Mouse (Mus musculus) embryonic facial prominence, embryonic 12.5 days (tissue): ENCODE data around the gene Olfr555. TPM values are rescaled to one million over a fixed set of nuclear protein-coding genes. Genes with fewer than 3 reads are reported as not detected.
"Not testable (repeated sequence)": the region's sequence is repeated elsewhere in the genome, so short reads cannot be mapped to it uniquely, and the experiment has no call there.

Source experiments
- ATAC-seq: fragments of 200-750 bp; cut with Nextera tagmentation; 2 replicates; pipeline ENCODE4 v1.8.0; 2017; ENCODE audit not compliant: insufficient number of reproducible peaks, insufficient read depth, low FRiP score, low TSS enrichment
- H3K27ac ChIP-seq: fragments of 300-500 bp; sonication (generic); 2 replicates; pipeline ENCODE4 v1.5.1; 2016; ENCODE audit warnings: mild to moderate bottlenecking
- H3K27me3 ChIP-seq: fragments of 300-500 bp; sonication (generic); 2 replicates; pipeline ENCODE4 v1.6.1; 2016; ENCODE audit warnings: mild to moderate bottlenecking, moderate library complexity
- H3K36me3 ChIP-seq: fragments of 300-500 bp; sonication (generic); 2 replicates; pipeline ENCODE4 v1.6.1; 2016; ENCODE audit warnings: mild to moderate bottlenecking
- H3K4me1 ChIP-seq: fragments of 300-500 bp; sonication (generic); 2 replicates; pipeline ENCODE4 v1.6.1; 2016
- H3K4me2 ChIP-seq: fragments of 300-500 bp; sonication (generic); replicated peaks from 2 replicates; pipeline ENCODE4 v1.6.1; 2016; ENCODE audit warnings: mild to moderate bottlenecking, moderate library complexity
- H3K4me3 ChIP-seq: fragments of 300-500 bp; sonication (generic); 2 replicates; pipeline ENCODE4 v1.5.1; 2016; ENCODE audit warnings: mild to moderate bottlenecking
- H3K9ac ChIP-seq: fragments of 300-500 bp; sonication (generic); 2 replicates; pipeline ENCODE4 v1.6.1; 2016; ENCODE audit warnings: mild to moderate bottlenecking, moderate library complexity
- H3K9me3 ChIP-seq: fragments of 300-500 bp; sonication (generic); 2 replicates; pipeline ENCODE4 v1.6.1; 2016; ENCODE audit warnings: mild to moderate bottlenecking, moderate library complexity
- WGBS: fragments of 180-500 bp; shearing (Covaris S2); methylation state at CpG from one replicate; pipeline ENCODE4 v1.1.7; 2016; 5-methylcytosine and 5-hydroxymethylcytosine counted together
- polyA plus RNA-seq: library from polyadenylated mRNA; unstranded; fragments of >200 nt; fragmentation: Nextera tagmentation; extraction: Ambion mirVana; gene quantifications from 2 replicates; pipeline ENCODE4 v1.2.1, GENCODE M21; 2016

Gene Olfr555
- not detected in 2 replicates for polyA plus RNA-seq

DNA sequence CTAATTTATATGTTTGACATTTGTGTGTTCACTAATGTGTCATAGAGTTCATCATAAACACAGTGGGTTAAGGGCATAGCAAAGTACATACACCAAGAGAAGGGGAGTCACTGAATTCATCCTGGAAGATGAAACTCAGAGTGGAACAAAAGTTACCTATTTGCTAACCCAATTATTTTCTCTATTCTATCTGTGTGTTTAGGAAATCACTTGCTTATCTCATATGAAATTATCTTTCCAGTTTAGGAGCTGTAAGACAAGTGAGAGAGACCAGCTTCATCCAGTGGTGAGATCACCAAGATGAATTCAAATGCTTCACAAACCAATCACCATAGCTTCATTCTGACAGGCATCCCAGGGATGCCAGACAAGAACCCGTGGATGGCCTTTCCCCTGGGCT lies at the start of gene Olfr555:
Gene Olfr555, plus strand, starts transcription at position 301 of the 400 bp plus-strand sequence.
- WGBS: 71% methylated on average over 1 of the region's 1 CpGs
- Histone ChIP-seq H3K27ac (no peak within 1 kb of the TSS), H3K36me3 (no peaks in the 10 kb centered on the region), H3K9me3 (no peaks in the 10 kb centered on the region), H3K9ac (no peak within 1 kb of the TSS), H3K4me1 (no peaks in the 10 kb centered on the region), H3K27me3 (no peaks in the 10 kb centered on the region), H3K4me3 (no peak within 1 kb of the TSS), H3K4me2 (no peak within 1 kb of the TSS)
- ATAC-seq: no peak

DNA sequence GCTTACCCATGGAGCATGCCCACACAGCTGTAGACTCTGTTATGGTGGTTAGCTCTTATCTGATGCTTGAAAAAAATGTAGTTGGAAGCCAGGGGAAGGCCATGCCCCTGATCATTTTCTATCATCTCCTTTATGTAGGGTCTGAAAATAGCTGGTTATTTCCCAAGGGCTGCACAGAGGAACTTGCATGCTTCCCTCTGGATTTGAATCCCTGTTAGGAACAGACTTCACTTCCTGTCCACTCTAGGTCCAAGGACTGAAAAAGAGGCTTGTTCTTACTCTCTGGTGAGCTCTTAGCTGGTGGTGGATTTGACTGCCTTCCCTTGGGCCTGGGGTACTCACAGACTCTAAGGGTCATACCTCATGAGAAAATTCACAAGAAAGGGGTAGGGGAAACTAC lies 40.5 kb upstream of the Olfr555 start, which contains the start of gene Olfr553:
Gene Olfr553, minus strand, starts transcription at position 101 of the 400 bp plus-strand sequence.
- ATAC-seq: no peak
- no peaks in the 10 kb centered on the region for H3K36me3 ChIP-seq
- H3K27me3 ChIP-seq: no peaks in the 10 kb centered on the region

DNA sequence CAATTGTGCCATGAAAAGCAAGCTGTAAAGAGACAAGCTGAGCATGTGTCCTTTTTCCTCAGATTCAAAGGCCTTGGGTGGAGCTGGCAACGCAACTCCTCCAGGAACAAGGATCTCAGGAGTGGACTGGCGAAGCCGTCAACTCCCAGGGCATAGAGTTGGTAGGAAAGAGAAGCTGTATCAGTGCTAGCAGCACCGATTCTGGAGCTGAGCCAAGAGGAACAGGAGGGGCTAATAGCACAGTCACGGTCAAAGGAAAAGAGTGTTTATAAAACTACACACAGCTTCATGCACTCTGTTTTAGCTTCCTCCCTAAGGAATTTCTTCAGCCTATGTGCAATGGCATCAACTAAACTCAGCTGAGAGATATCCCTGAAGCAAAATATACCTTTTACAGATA lies 39.0 kb upstream of the Olfr555 start:
- H3K9me3 ChIP-seq: no peaks in the 10 kb centered on the region
- no peak overlapping the region for H3K27ac ChIP-seq
- H3K4me1 ChIP-seq: no peaks in the 10 kb centered on the region
- H3K4me3 ChIP-seq: no peak overlapping the region
- no peak for ATAC-seq
- WGBS: 62% methylated on average over 5 of the region's 5 CpGs
- H3K4me2 ChIP-seq: no peak overlapping the region
- no peaks in the 10 kb centered on the region for H3K27me3 ChIP-seq
- no peaks in the 10 kb centered on the region for H3K36me3 ChIP-seq
- no peak overlapping the region for H3K9ac ChIP-seq

More for the DNA sequence above, 40.5 kb upstream of the Olfr555 start, which contains the start of gene Olfr553:
- Histone ChIP-seq H3K4me3 (no peak within 1 kb of the TSS), H3K4me2 (no peak within 1 kb of the TSS), H3K4me1 (no peaks in the 10 kb centered on the region), H3K27ac (no peak within 1 kb of the TSS), H3K9me3 (no peaks in the 10 kb centered on the region), H3K9ac (no peak within 1 kb of the TSS)

DNA sequence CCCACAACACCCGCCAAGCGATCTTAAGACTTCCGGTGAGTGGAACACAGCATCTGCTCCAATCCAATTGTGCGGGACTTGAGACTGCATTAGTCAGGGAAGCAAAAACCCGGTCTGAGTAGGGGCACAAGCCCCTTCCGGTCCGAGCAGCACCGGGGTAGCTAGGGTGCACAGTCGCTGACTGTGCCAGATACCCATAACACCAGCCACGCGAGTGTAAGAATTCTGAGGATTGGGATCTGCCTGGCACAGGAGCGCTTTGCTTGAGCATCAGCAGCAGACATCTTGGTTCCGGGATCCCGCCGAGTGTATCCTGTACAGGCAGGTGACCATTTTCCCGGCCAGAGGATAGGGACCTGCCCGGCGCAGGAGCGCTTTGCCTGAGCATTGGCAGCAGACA lies 38.3 kb upstream of the Olfr555 start:
- WGBS: 87% methylated on average over 19 of the region's 19 CpGs
- not testable (repeated sequence) for H3K4me3 ChIP-seq, H3K9ac ChIP-seq, H3K4me1 ChIP-seq, H3K4me2 ChIP-seq, H3K27ac ChIP-seq, H3K27me3 ChIP-seq, H3K9me3 ChIP-seq, H3K36me3 ChIP-seq, ATAC-seq

DNA sequence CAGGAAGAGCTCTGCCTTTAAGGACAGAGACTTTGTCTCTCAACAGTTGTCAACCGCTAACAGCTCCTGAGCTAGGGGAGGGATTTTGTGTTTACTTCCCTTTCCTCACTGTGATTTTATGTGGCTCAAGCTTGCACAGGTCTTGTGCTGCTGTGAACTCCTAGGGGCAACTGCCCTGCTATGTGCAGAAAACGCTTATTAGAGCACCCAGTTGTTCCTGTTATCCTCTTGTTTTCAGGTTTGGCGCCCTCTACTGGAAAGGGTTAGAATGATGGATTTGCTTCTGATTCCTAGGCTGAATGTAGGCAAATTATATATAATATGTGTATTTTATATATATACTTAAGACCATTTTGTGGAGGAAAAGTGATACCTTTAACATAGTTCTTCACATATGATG lies 22.0 kb upstream of the Olfr555 start:
- no peak overlapping the region for H3K27ac ChIP-seq
- no peak for ATAC-seq

DNA sequence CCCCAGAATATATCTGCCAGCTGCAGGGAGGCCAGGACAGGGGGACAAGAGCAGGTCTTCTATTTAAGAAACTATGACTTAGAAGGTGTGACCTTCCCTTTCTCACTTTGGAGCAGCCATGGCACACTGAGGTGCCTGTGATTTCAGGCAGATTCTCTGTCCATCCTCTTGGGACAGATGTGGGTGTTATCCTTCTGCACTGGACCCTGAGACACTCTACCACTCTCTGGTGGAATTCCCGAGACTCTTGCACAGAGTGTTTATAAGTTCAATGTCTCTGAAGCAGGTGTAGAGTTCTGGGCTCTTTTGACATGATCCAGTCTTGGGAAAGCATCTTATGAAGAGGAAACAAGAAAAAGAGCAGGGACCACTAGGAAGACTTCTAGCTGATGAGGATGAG lies 20.5 kb upstream of the Olfr555 start, which contains the start of gene Olfr554:
Gene Olfr554, plus strand, starts transcription at position 301 of the 400 bp plus-strand sequence.
- Histone ChIP-seq H3K4me3 (no peak within 1 kb of the TSS), H3K27ac (no peak within 1 kb of the TSS), H3K9ac (no peak within 1 kb of the TSS), H3K4me1 (no peaks in the 10 kb centered on the region), H3K27me3 (no peaks in the 10 kb centered on the region), H3K9me3 (no peaks in the 10 kb centered on the region), H3K4me2 (no peak within 1 kb of the TSS), H3K36me3 (no peaks in the 10 kb centered on the region)
- no peak for ATAC-seq
- WGBS: 74% methylated on average over 1 of the region's 1 CpGs

More for the DNA sequence above, 22.0 kb upstream of the Olfr555 start:
- Histone ChIP-seq H3K9ac (no peak overlapping the region), H3K36me3 (no peaks in the 10 kb centered on the region), H3K27me3 (no peaks in the 10 kb centered on the region), H3K4me1 (no peaks in the 10 kb centered on the region), H3K4me2 (no peak overlapping the region), H3K4me3 (no peak overlapping the region), H3K9me3 (no peaks in the 10 kb centered on the region)
- WGBS: 34% methylated on average over 3 of the region's 3 CpGs

DNA sequence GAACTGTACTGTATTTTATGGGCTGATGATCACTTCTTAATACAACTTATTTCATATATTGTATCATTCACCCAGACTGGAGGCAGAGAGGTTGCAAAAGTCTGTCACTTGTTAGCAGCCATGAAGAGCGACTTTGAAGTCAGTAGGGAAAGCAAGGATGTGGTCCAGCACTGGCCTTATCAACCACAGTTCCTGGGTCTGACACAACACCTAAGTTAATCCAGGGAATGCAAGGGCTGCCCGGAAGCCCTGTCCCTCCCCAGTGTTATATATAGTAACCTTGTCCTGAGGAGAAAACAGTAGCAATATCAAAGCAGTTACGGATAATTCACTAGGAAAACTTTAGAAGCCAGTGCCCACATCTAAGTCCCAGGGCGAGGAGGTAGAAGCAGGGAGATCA lies 13.7 kb upstream of the Olfr555 start:
- not testable (repeated sequence) for H3K4me1 ChIP-seq, H3K9ac ChIP-seq, H3K27me3 ChIP-seq, H3K27ac ChIP-seq, H3K36me3 ChIP-seq, H3K4me3 ChIP-seq, ATAC-seq, H3K4me2 ChIP-seq, H3K9me3 ChIP-seq
- WGBS: 85% methylated on average over 4 of the region's 4 CpGs

DNA sequence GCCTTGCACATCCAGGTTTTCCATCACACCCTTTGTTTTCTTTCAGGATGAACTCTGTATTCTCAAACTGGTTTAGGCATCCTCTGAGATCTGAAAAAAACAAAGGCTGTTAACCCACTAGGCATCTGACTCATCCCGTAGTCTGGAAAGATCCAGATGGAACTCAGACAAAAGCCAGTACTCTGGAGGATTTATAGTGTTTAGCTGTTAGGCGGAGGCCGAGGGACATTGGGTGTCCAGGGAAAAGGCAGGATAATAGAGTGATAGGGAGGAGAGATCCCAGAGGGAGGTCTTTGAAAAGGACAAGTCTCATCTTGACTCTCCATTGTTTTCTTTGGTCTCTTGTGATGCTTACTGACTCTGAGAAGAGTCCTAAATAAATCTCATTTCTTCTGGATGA lies 6.0 kb downstream of the Olfr555 start, which contains the start of gene Olfr556:
Gene Olfr556, plus strand, starts transcription at position 301 of the 400 bp plus-strand sequence.
- 57% methylated on average over 3 of the region's 3 CpGs for WGBS
- Histone ChIP-seq H3K9ac (no peak within 1 kb of the TSS), H3K9me3 (no peaks in the 10 kb centered on the region), H3K27me3 (no peaks in the 10 kb centered on the region), H3K4me1 (no peaks in the 10 kb centered on the region), H3K4me2 (no peak within 1 kb of the TSS), H3K36me3 (no peaks in the 10 kb centered on the region), H3K27ac (no peak within 1 kb of the TSS), H3K4me3 (no peak within 1 kb of the TSS)
- ATAC-seq: no peak

DNA sequence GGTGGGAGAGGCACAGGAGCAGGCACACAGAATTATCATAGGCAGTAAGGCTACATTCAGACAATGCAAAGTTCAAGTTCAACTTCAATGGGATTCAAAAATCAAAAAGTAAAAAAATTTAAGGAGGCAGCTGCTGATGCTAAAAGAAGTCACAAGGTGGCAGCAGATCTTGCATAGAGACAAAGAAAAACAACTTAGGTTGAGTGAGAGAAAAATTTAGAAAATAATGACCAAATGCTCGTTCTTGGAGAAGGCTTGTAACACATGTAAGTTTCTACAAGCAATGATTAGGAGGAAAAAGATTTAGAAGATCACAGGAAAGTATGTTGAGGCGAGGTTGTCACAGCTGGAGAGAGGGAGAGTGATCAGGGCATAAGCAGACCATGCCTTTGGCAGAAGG lies 6.8 kb downstream of the Olfr555 start:
- no peaks in the 10 kb centered on the region for H3K4me1 ChIP-seq
- H3K4me2 ChIP-seq: no peak overlapping the region
- no peak overlapping the region for H3K4me3 ChIP-seq
- no peak overlapping the region for H3K9ac ChIP-seq
- no peaks in the 10 kb centered on the region for H3K27me3 ChIP-seq
- 39% methylated on average over 2 of the region's 2 CpGs for WGBS
- no peaks in the 10 kb centered on the region for H3K36me3 ChIP-seq
- no peaks in the 10 kb centered on the region for H3K9me3 ChIP-seq
- H3K27ac ChIP-seq: no peak overlapping the region
- ATAC-seq: no peak

DNA sequence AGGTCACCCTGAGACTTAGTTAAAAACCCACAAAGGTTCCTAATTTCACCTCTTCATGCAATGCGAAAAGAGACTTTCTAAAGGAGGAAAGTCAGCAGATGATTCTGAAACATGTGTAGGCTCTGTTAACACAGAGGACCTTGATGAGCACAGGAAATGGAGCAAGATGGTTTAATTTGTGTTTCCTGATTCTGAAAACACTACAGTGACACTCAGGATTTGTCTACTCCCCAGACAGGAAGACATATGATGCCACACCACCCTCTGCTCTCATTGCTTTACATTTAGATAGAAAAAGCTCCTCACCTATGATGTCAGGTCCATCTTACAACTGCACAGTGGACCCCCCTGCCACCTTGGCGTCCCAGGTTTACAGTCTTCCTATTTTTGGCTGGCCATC lies 17.6 kb downstream of the Olfr555 start:
- H3K36me3 ChIP-seq: no peaks in the 10 kb centered on the region
- H3K9ac ChIP-seq: no peak overlapping the region
- H3K4me1 ChIP-seq: no peaks in the 10 kb centered on the region
- no peak overlapping the region for H3K4me2 ChIP-seq
- WGBS: 83% methylated on average over 2 of the region's 2 CpGs
- no peak overlapping the region for H3K27ac ChIP-seq
- no peaks in the 10 kb centered on the region for H3K27me3 ChIP-seq
- H3K4me3 ChIP-seq: no peak overlapping the region
- ATAC-seq: no peak
- H3K9me3 ChIP-seq: no peaks in the 10 kb centered on the region

DNA sequence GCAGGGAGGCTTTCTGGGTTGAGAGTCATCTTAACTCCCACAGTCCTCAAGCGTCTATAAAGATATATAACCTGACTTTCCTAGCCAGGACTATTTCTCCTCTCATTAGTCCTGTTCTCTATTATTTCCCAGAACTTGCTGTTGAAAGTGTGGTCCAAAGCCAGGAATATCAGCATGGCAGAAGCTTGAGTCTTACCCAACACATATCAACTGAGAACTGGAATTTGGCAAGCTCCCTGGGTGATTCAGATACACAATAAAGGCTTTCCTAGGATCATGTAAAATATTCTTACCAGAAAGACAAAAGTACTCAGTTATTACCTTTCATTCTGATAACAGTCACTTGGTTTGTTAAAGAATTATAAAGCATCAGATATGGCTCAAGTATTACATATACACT lies 23.3 kb downstream of the Olfr555 start:
- WGBS: 92% methylated on average over 1 of the region's 1 CpGs
- ATAC-seq: no peak
- Histone ChIP-seq H3K9me3 (no peaks in the 10 kb centered on the region), H3K4me3 (no peak overlapping the region), H3K36me3 (0 out of 2 replicates have a peak, but pooled peaks cover 4% of the 10 kb centered on the region), H3K27me3 (no peaks in the 10 kb centered on the region), H3K4me2 (no peak overlapping the region), H3K4me1 (no peaks in the 10 kb centered on the region), H3K27ac (no peak overlapping the region), H3K9ac (no peak overlapping the region)

DNA sequence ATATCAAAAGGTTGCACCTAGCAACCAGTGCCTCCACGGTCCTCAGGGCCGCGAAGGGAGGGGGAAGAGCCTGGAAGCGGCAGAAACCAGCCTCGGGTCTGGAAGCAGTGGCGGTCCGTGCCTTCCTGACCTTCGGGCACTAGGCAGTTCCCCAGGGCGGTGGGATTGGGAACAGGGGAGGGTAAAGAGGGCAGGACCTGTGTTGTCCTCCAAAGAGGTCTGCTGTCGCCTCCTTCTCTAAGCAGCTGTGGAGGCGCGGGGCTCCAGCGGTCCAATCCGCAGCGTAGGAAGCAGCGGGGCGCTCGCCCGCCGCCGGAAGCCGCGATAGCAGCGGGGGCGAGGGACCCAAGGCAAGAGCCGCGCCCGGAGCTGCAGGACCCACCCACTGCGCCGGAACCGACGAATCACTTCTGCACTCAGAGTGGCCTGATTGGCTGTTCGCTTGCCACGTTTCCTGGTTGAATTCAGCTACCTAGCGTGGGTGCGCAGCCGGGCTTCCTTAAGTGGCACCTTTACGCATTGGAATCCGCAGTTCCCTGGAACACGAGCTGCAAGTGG lies 28.4 kb downstream of the Olfr555 start, which contains the start of gene Trim68:
Gene Trim68, minus strand, starts transcription at position 384 of the 558 bp plus-strand sequence.
- H3K4me2 ChIP-seq: peak within 1 kb of the TSS; percentile 53
- no peaks in the 10 kb centered on the region for H3K36me3 ChIP-seq
- WGBS: under 1% methylated on average over 39 of the region's 40 CpGs
- H3K27ac ChIP-seq: peak within 1 kb of the TSS; percentile 61; the same call in 1 of the 2 replicates
- H3K9ac ChIP-seq: peak within 1 kb of the TSS; percentile 64
- H3K27me3 ChIP-seq: no peaks in the 10 kb centered on the region
- no peaks in the 10 kb centered on the region for H3K4me1 ChIP-seq
- H3K9me3 ChIP-seq: no peaks in the 10 kb centered on the region
- ATAC-seq: peak; percentile 99
- peak within 1 kb of the TSS; percentile 58 for H3K4me3 ChIP-seq
